19 mouse cellular contexts compared by ENCODE assay signal in genomic region chr4:57168680-57169079, GRCm38 (mm10). TPM values are rescaled to one million over a fixed set of nuclear protein-coding genes. Genes with fewer than 3 reads are reported as not detected.
DNase-seq lines count a peak whose midpoint lies in the region; ATAC-seq and TF ChIP-seq lines count a peak whose summit lies in the region.
"Had no signal": no experiment of that assay in that cellular context is flagged by ENCODE, and none has a peak within 500 bp of the region (broad histone marks: within the 10 kb centered on the region; RNA-seq: fewer than 3 reads in every experiment).

No protein-coding gene starts in this region.

- no peaks in the 10 kb centered on the region for H3K27me3 ChIP-seq in lung, postnatal 0 days (replicated peaks; ENCODE audit: insufficient read depth, low read length)
- no peaks in the 10 kb centered on the region for H3K27me3 ChIP-seq in stomach, postnatal 0 days (ENCODE audit: control insufficient read depth, insufficient read depth, low read length)
- H3K27me3 ChIP-seq: embryonic facial prominence, embryonic 12.5 days; forebrain, embryonic 13.5 days; forebrain, embryonic 15.5 days had no signal

- H3K4me3 ChIP-seq in lung, postnatal 0 days (ENCODE audit: low read depth, low read length), result no peak overlapping the region
- H3K4me3 ChIP-seq in lung, adult 2 months (replicated peaks; ENCODE audit: extremely low read depth, low read depth, low read length), result no peak overlapping the region
- H3K4me3 ChIP-seq in stomach, postnatal 0 days (ENCODE audit: low read depth, low read length), result no peak overlapping the region
- H3K4me3 ChIP-seq: embryonic facial prominence, embryonic 10.5 days; embryonic facial prominence, embryonic 12.5 days; forebrain, embryonic 13.5 days; forebrain, embryonic 15.5 days had no signal

- no peaks in the 10 kb centered on the region; the same call in 1 of the 2 replicates for H3K4me1 ChIP-seq in lung, postnatal 0 days (ENCODE audit: insufficient read depth, low read depth, low read length)
- H3K4me1 ChIP-seq in lung, adult 2 months (ENCODE audit: control insufficient read depth, insufficient read depth, low read length), result no peaks in the 10 kb centered on the region; the same call in 1 of the 2 replicates
- no peaks in the 10 kb centered on the region for H3K4me1 ChIP-seq in stomach, postnatal 0 days (replicated peaks; ENCODE audit: control insufficient read depth, insufficient read depth)
- H3K4me1 ChIP-seq: embryonic facial prominence, embryonic 12.5 days; forebrain, embryonic 15.5 days had no signal

- no peak for TF ChIP-seq POLR2A in lung, adult 2 months (IDR thresholded peaks at IDR 0.05; ENCODE audit: borderline replicate concordance, extremely low read depth, low read depth, low read length)

- TF ChIP-seq CTCF in lung, postnatal 0 days (IDR thresholded peaks at IDR 0.05), result no peak
- TF ChIP-seq CTCF in lung, adult 2 months (IDR thresholded peaks at IDR 0.05; ENCODE audit: insufficient read depth, low read length), result no peak
- no peak for TF ChIP-seq CTCF in stomach, postnatal 0 days (IDR thresholded peaks at IDR 0.05; ENCODE audit: low read depth)

- no peaks in the 10 kb centered on the region for H3K9me3 ChIP-seq in lung, postnatal 0 days (ENCODE audit: low read length)
- no peaks in the 10 kb centered on the region for H3K9me3 ChIP-seq in stomach, postnatal 0 days (ENCODE audit: control insufficient read depth, low read length)
- H3K9me3 ChIP-seq: embryonic facial prominence, embryonic 10.5 days; embryonic facial prominence, embryonic 12.5 days; forebrain, embryonic 13.5 days; forebrain, embryonic 15.5 days had no signal

- H3K36me3 ChIP-seq in lung, postnatal 0 days (ENCODE audit: insufficient read depth, low read length), result no peaks in the 10 kb centered on the region
- H3K36me3 ChIP-seq in stomach, postnatal 0 days (ENCODE audit: control insufficient read depth, insufficient read depth, low read length), result no peaks in the 10 kb centered on the region
- H3K36me3 ChIP-seq: embryonic facial prominence, embryonic 10.5 days; embryonic facial prominence, embryonic 12.5 days; forebrain, embryonic 15.5 days had no signal

- WGBS in lung, postnatal 0 days, result 72% methylated on average over 3 of the region's 3 CpGs
- 68% methylated on average over 3 of the region's 3 CpGs for WGBS in lung, adult 2 months
- 78% methylated on average over 3 of the region's 3 CpGs for WGBS in stomach, postnatal 0 days

- H3K27ac ChIP-seq in lung, postnatal 0 days (ENCODE audit: low read length), result peak overlapping the region; percentile 69
- peak overlapping the region; percentile 40; the same call in 1 of the 2 replicates for H3K27ac ChIP-seq in stomach, postnatal 0 days (replicated peaks)
- H3K27ac ChIP-seq: embryonic facial prominence, embryonic 10.5 days; embryonic facial prominence, embryonic 12.5 days; forebrain, embryonic 13.5 days; forebrain, embryonic 15.5 days had no signal

- peak; percentile 66 for DNase-seq in lung, postnatal 0 days (ENCODE audit: low spot score)
- DNase-seq in lung, adult 2 months, result no peak
- peak; percentile 39 for DNase-seq in lung, postnatal 36 days
- DNase-seq in lung, adult 18-20 months, result no peak
- DNase-seq in stomach, postnatal 0 days (ENCODE audit: low spot score), result no peak
- DNase-seq in heart, adult 8-10 months (ENCODE audit: low spot score), result no peak
- DNase-seq: adrenal gland, adult 8-10 months; adrenal gland, postnatal 14 days; adrenal gland, postnatal 36 days; cerebellum, adult 11-12 months; cerebellum, adult 2 months; cerebellum, adult 9-10 months; cerebellum, postnatal 10 days; cerebellum, postnatal 25 days had no signal

- TF ChIP-seq EP300 in lung, postnatal 0 days (IDR thresholded peaks at IDR 0.05), result peak; percentile 92
- TF ChIP-seq EP300 in stomach, postnatal 0 days (optimal IDR thresholded peaks at IDR 0.05), result no peak

- H3K9ac ChIP-seq in lung, postnatal 0 days (replicated peaks; ENCODE audit: low read depth), result no peak overlapping the region
- H3K9ac ChIP-seq in stomach, postnatal 0 days (ENCODE audit: low read length), result no peak overlapping the region
- H3K9ac ChIP-seq: forebrain, embryonic 13.5 days; forebrain, embryonic 15.5 days had no signal

- no peak overlapping the region for H3K4me2 ChIP-seq in lung, postnatal 0 days (replicated peaks; ENCODE audit: low read depth, low read length)
- H3K4me2 ChIP-seq in stomach, postnatal 0 days (replicated peaks; ENCODE audit: low read depth), result no peak overlapping the region
- H3K4me2 ChIP-seq: embryonic facial prominence, embryonic 12.5 days; forebrain, embryonic 13.5 days; forebrain, embryonic 15.5 days had no signal

- ATAC-seq in lung, postnatal 0 days, result peak; percentile 73
- no peak for ATAC-seq in stomach, postnatal 0 days (ENCODE audit: low FRiP score, low TSS enrichment)
- ATAC-seq: forebrain, embryonic 13.5 days; forebrain, embryonic 15.5 days had no signal

RNA-seq across cellular contexts. Expression of gene Epb41l4b, which starts 25.4 kb away (rescaled TPM):
- 10.3 and 10.6 TPM in 2 replicates for polyA plus RNA-seq in lung, postnatal 0 days (2015; fragmentation: Nextera tagmentation; extraction: Ambion mirVana)
- polyA plus RNA-seq in lung, adult 2 months (2012; rRNA removed), result 23.8 and 28.9 TPM in 2 replicates
- polyA plus RNA-seq in stomach, postnatal 0 days (2015; fragmentation: Nextera tagmentation; extraction: Ambion mirVana), result 23.0 and 23.5 TPM in 2 replicates
- 1 to 10 TPM; 1.4 to 3.4 (median 2.6) TPM for total RNA-seq in heart, adult 8-10 months (2022)
- total RNA-seq: MEL had no signal

Comparison
In these comparisons a context has a peak if more than half of its experiments do, and no peak if none do; other contexts are left out.
1. DNase-seq: peak in lung, postnatal 0 days (single experiment) and lung, postnatal 36 days (single experiment); none in lung, adult 2 months (single experiment), lung, adult 18-20 months (0 of 2), stomach, postnatal 0 days (single experiment) and heart, adult 8-10 months (single experiment).